Mouse (Mus musculus): ENCODE measurements around the gene Ddx19b. TPM values are rescaled to one million over a fixed set of nuclear protein-coding genes. Genes with fewer than 3 reads are reported as not detected.
A peak's percentile ranks its signal among the peaks of the same experiment; 100 is the strongest.
"Not testable (repeated sequence)": the region's sequence is repeated elsewhere in the genome, so short reads cannot be mapped to it uniquely, and the experiment has no call there.

Gene Ddx19b
- polyA plus RNA-seq, 1 experiment from 2014 or later: 7.2 TPM

DNA sequence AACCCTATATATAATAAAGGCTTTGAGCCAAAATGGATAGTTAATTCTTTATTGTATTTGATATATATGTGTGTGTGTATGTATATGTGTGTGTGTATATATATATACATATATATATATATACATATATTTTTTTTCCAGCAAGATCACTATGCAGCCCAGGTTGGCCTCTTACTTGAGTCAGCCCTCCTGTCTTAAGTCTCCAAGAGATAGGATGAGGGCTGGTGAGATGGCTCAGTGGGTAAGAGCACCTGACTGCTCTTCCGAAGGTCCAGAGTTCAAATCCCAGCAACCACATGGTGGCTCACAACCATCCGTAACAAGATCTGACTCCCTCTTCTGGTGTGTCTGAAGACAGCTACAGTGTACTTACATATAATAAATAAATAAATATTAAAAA is 4.9 kb downstream of the Ddx19b start:
- not testable (repeated sequence) for H3K4me1 ChIP-seq (replicated peaks; ENCODE audit: control insufficient read depth, insufficient read depth, low read length); H3K36me3 ChIP-seq (ENCODE audit: control insufficient read depth, insufficient read depth, low read length); ATAC-seq (ENCODE audit: low read depth); H3K4me2 ChIP-seq (ENCODE audit: low read depth, low read length); H3K27me3 ChIP-seq (ENCODE audit: control insufficient read depth, insufficient read depth, low read depth, low read length); H3K27ac ChIP-seq (ENCODE audit: low read length); H3K4me3 ChIP-seq (ENCODE audit: low read length); H3K9ac ChIP-seq (ENCODE audit: low read length); H3K9me3 ChIP-seq (ENCODE audit: control insufficient read depth, low read length)
- WGBS: 100% methylated on average over 1 of the region's 2 CpGs

DNA sequence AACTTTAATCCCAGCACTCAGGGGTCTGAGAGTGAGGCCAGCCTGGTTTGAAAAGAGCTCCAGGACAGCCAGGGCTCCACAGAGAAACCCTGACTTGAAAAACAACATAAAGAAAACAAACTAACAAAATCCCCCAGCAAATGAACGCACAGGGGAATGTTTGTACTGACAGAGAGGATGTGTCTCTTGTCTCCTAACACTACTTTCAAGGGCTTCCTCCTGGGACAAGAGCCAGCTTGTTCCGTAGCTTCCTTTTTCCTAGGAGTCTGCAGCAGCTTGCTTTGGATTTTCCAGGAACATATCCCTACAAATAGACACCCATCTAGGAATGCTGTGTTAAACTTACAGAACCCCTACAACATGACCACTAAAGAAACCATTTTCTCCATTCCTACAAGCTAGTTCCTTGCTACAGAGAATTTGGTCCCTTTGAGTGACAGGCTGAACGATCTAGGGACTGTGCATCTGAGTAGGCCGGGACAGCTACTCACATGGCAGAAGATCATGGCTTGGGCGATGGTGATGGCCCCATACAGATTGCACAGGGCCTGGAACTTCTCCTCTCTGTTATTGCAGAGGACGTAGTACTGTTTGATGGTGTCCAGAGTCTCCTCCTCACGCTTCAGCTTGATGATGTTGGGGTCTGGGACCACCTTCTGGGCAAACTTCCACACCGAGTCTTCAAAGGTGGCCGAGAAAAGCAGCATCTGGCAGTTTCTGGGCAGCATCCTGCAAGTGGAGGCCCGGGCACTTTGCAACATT is 21.1 kb downstream of the Ddx19b start:
- not testable (repeated sequence) for H3K27me3 ChIP-seq (ENCODE audit: control insufficient read depth, insufficient read depth, low read depth, low read length); H3K9me3 ChIP-seq (ENCODE audit: control insufficient read depth, low read length); H3K4me1 ChIP-seq (replicated peaks; ENCODE audit: control insufficient read depth, insufficient read depth, low read length); H3K4me2 ChIP-seq (ENCODE audit: low read depth, low read length); H3K9ac ChIP-seq (ENCODE audit: low read length); H3K4me3 ChIP-seq (ENCODE audit: low read length)
- WGBS: 61% methylated on average over 8 of the region's 10 CpGs
- ATAC-seq (ENCODE audit: low read depth): peak; percentile 88
- Histone ChIP-seq H3K36me3 (ENCODE audit: control insufficient read depth, insufficient read depth, low read length) (peaks cover 14% of the 10 kb centered on the region), H3K27ac (ENCODE audit: low read length) (0 out of 2 replicates have a peak overlapping the region, but pooled peaks have one; percentile 31)

- H3K4me2 ChIP-seq (ENCODE audit: low read depth, low read length): peak within 1 kb of the TSS; percentile 68
- H3K9me3 ChIP-seq (ENCODE audit: control insufficient read depth, low read length): no peaks in the 10 kb centered on the region
- peaks cover 11% of the 10 kb centered on the region for H3K4me1 ChIP-seq (replicated peaks; ENCODE audit: control insufficient read depth, insufficient read depth, low read length)
- peak; percentile 97 for ATAC-seq (ENCODE audit: low read depth)
- no peaks in the 10 kb centered on the region for H3K27me3 ChIP-seq (ENCODE audit: control insufficient read depth, insufficient read depth, low read depth, low read length)
- H3K4me3 ChIP-seq (ENCODE audit: low read length): peak within 1 kb of the TSS; percentile 57
- H3K36me3 ChIP-seq (ENCODE audit: control insufficient read depth, insufficient read depth, low read length): peaks cover 3% of the 10 kb centered on the region; the same call in 1 of the 2 replicates
- H3K27ac ChIP-seq (ENCODE audit: low read length): peak within 1 kb of the TSS; percentile 81
- peak within 1 kb of the TSS; percentile 79 for H3K9ac ChIP-seq (ENCODE audit: low read length)
- 3% methylated on average over 58 of the region's 58 CpGs for WGBS
Measured at GRCm38 (mm10) chr8:110997547-110998531, 33.7 kb downstream of the Ddx19b start, which contains the start of gene Ddx19a. Ddx19a (minus strand) TSS chr8:110997800.

GRCm38 (mm10) chr8:110996641-110997430 is 34.7 kb downstream of the Ddx19b start:
- Histone ChIP-seq H3K27ac (ENCODE audit: low read length) (peak overlapping the region; percentile 81; the same call in 1 of the 2 replicates), H3K4me1 (replicated peaks; ENCODE audit: control insufficient read depth, insufficient read depth, low read length) (peaks cover 11% of the 10 kb centered on the region), H3K9ac (ENCODE audit: low read length) (peak overlapping the region; percentile 79), H3K4me2 (ENCODE audit: low read depth, low read length) (peak overlapping the region; percentile 68), H3K27me3 (ENCODE audit: control insufficient read depth, insufficient read depth, low read depth, low read length) (no peaks in the 10 kb centered on the region), H3K9me3 (ENCODE audit: control insufficient read depth, low read length) (no peaks in the 10 kb centered on the region), H3K4me3 (ENCODE audit: low read length) (peak overlapping the region; percentile 57), H3K36me3 (ENCODE audit: control insufficient read depth, insufficient read depth, low read length) (peaks cover 10% of the 10 kb centered on the region)
- no peak for ATAC-seq (ENCODE audit: low read depth)
- WGBS: 28% methylated on average over 16 of the region's 16 CpGs

DNA sequence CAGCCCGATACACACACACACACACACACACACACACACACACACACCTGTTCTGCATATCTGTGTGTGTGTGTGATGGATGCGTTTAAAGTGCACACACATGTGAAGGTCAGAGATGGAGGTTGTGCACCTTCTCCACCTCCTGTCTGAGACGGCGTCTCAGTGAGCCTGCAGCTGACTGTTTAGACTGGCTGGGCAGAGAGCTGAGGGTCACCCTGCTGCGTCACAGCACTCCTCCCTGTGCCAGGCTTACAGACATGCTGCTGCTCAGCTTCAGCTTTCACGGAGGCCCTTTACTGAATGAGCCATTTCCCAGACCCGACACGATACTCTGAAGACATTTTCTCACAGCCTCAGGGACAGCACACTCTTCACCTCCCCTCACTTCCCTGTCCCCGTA is 41.5 kb downstream of the Ddx19b start:
- H3K27me3 ChIP-seq (ENCODE audit: control insufficient read depth, insufficient read depth, low read depth, low read length): no peaks in the 10 kb centered on the region
- H3K4me3 ChIP-seq (ENCODE audit: low read length): no peak overlapping the region
- peak overlapping the region; percentile 30; the same call in 1 of the 2 replicates for H3K27ac ChIP-seq (ENCODE audit: low read length)
- H3K9me3 ChIP-seq (ENCODE audit: control insufficient read depth, low read length): no peaks in the 10 kb centered on the region
- ATAC-seq (ENCODE audit: low read depth): peak; percentile 47; the same call in 1 of the 2 replicates
- no peaks in the 10 kb centered on the region for H3K4me1 ChIP-seq (replicated peaks; ENCODE audit: control insufficient read depth, insufficient read depth, low read length)
- WGBS: 66% methylated on average over 9 of the region's 9 CpGs
- no peak overlapping the region for H3K4me2 ChIP-seq (ENCODE audit: low read depth, low read length)
- H3K9ac ChIP-seq (ENCODE audit: low read length): no peak overlapping the region
- H3K36me3 ChIP-seq (ENCODE audit: control insufficient read depth, insufficient read depth, low read length): peaks cover 50% of the 10 kb centered on the region

- ATAC-seq (ENCODE audit: low read depth): no peak
- Histone ChIP-seq H3K27me3 (ENCODE audit: control insufficient read depth, insufficient read depth, low read depth, low read length) (no peaks in the 10 kb centered on the region), H3K9ac (ENCODE audit: low read length) (no peak overlapping the region), H3K27ac (ENCODE audit: low read length) (no peak overlapping the region), H3K4me1 (replicated peaks; ENCODE audit: control insufficient read depth, insufficient read depth, low read length) (no peaks in the 10 kb centered on the region), H3K36me3 (ENCODE audit: control insufficient read depth, insufficient read depth, low read length) (peaks cover 63% of the 10 kb centered on the region), H3K4me3 (ENCODE audit: low read length) (no peak overlapping the region), H3K4me2 (ENCODE audit: low read depth, low read length) (no peak overlapping the region), H3K9me3 (ENCODE audit: control insufficient read depth, low read length) (no peaks in the 10 kb centered on the region)
- 80% methylated on average over 8 of the region's 8 CpGs for WGBS
Measured at GRCm38 (mm10) chr8:110987805-110988744, 43.5 kb downstream of the Ddx19b start.

DNA sequence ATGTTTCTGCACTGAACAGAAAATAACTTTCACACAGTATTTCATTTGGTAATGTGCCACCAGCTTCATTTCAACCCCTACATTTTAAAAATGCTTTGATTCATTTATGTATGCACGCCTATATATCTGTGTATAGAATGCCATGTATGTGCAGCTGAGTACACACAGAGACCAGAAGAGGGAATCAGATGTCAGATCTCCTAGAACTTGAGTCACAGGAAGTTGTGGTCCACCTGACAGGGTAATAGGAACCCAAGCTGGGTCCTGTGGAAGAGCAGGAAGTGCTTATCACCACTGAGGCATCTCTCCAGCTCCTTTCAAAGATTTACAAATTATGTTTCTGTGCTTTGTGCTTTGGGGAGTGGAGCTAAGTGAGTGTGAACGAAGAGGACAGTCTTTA is 50.2 kb downstream of the Ddx19b start:
- Histone ChIP-seq H3K4me1 (replicated peaks; ENCODE audit: control insufficient read depth, insufficient read depth, low read length) (no peaks in the 10 kb centered on the region), H3K4me2 (ENCODE audit: low read depth, low read length) (no peak overlapping the region), H3K9me3 (ENCODE audit: control insufficient read depth, low read length) (no peaks in the 10 kb centered on the region), H3K27ac (ENCODE audit: low read length) (no peak overlapping the region), H3K27me3 (ENCODE audit: control insufficient read depth, insufficient read depth, low read depth, low read length) (no peaks in the 10 kb centered on the region), H3K9ac (ENCODE audit: low read length) (no peak overlapping the region), H3K4me3 (ENCODE audit: low read length) (no peak overlapping the region), H3K36me3 (ENCODE audit: control insufficient read depth, insufficient read depth, low read length) (peaks cover 51% of the 10 kb centered on the region)
- 73% methylated on average over 2 of the region's 2 CpGs for WGBS
- ATAC-seq (ENCODE audit: low read depth): no peak

- not testable (repeated sequence) for H3K4me1 ChIP-seq (replicated peaks; ENCODE audit: control insufficient read depth, insufficient read depth, low read length); H3K4me3 ChIP-seq (ENCODE audit: low read length); H3K4me2 ChIP-seq (ENCODE audit: low read depth, low read length); H3K9ac ChIP-seq (ENCODE audit: low read length); H3K9me3 ChIP-seq (ENCODE audit: control insufficient read depth, low read length); H3K27ac ChIP-seq (ENCODE audit: low read length); H3K27me3 ChIP-seq (ENCODE audit: control insufficient read depth, insufficient read depth, low read depth, low read length)
- ATAC-seq (ENCODE audit: low read depth): peak; percentile 90
- H3K36me3 ChIP-seq (ENCODE audit: control insufficient read depth, insufficient read depth, low read length): peaks cover 43% of the 10 kb centered on the region
- WGBS: 44% methylated on average over 2 of the region's 2 CpGs
Measured at GRCm38 (mm10) chr8:110977987-110978386, 53.6 kb downstream of the Ddx19b start.
